Mouse (Mus musculus): Measurements from ENCODE around the gene Cep250.

DNA sequence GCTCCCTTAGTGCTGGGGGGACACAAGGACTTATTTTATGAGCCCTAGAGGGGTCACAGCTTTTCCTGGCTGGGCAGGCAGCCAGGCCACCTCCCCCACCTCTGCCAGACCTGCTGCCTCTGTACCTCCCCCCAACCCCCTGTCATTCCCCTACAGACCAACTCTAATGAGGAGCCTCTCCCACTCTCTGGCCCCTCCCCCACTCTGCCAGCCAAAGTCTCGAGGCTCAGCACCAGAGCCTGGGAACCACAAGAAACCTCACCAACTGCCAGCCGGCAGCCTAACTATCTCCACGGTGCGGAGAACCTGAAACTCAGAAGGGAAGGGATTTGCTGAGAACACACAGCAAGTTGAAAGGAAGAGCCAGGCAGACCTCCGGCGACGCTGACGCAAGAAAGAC lies 12.8 kb upstream of the Cep250 start:
- TF ChIP-seq CTCF (conservative IDR thresholded peaks at IDR 0.05; ENCODE audit: insufficient read depth, insufficient read length, low read depth, low read length) (no peak), POLR2A (IDR thresholded peaks at IDR 0.05; ENCODE audit: low read depth, low read length) (no peak)

All from kidney, adult 2 months (tissue).